Mouse (Mus musculus) lung, adult 2 months (tissue): ENCODE measurements at regions not wholly inside any gene's neighbourhood (a gene's known extent, or its start where the extent isn't known, plus 50 kb on each side); places are given as distances from the start of the nearest gene placed in this dataset.

Experiments
- CTCF ChIP-seq: fragments of 200-500 bp; IDR thresholded peaks from 2 replicates; pipeline ENCODE4 v1.5.1; 2011; ENCODE audit warnings: mild to moderate bottlenecking, low read length, control low read depth; ENCODE audit not compliant: insufficient read depth
- POLR2A ChIP-seq: fragments of 200-500 bp; IDR thresholded peaks from 2 replicates; pipeline ENCODE4 v1.6.1; 2011; ENCODE audit warnings: low read depth, mild to moderate bottlenecking, control low read depth, low read length, borderline replicate concordance; ENCODE audit errors: extremely low read depth

- no peak for TF ChIP-seq POLR2A
- TF ChIP-seq CTCF = no peak
Measured at GRCm38 (mm10) chr2:79183034-79183630, 72.1 kb upstream of the Itga4 start.
